Mouse (Mus musculus): ENCODE measurements around the gene Islr.

Gene Islr

GRCm38 (mm10) chr9:58150733-58151361, 53.3 kb downstream of the Islr start:
- DNase-seq: no peak

- DNase-seq: no peak
Observed at GRCm38 (mm10) chr9:58148806-58149205, 55.3 kb downstream of the Islr start.

GRCm38 (mm10) chr9:58145417-58145816, 58.7 kb downstream of the Islr start:
- no peak for DNase-seq

- DNase-seq: no peak
Observed at GRCm38 (mm10) chr9:58144664-58145063, 59.4 kb downstream of the Islr start.

- DNase-seq: no peak
Observed at GRCm38 (mm10) chr9:58143419-58143818, 60.7 kb downstream of the Islr start.

DNA sequence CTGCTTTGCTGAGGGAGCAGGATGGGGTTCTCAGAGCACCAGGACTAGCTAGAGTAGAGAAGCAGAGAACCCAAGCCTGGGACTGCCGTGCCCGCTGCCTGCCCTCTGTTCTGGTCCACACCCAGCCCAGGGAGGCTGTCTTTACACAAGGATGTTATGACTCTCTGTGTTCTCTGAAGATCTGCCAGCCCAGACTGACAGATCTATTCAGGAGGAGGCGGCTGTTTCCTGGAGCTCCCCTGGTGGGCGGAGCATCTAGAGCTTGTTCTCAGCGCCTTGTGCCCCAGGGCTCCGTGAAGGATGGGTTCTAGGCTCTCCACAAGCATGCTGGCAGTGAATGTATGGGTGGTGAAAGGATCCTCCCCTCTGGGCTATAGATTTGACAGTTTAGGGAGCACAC, 64.2 kb downstream of the Islr start:
- no peak for DNase-seq

GRCm38 (mm10) chr9:58135921-58136321, 68.2 kb downstream of the Islr start:
- no peak for DNase-seq

DNA sequence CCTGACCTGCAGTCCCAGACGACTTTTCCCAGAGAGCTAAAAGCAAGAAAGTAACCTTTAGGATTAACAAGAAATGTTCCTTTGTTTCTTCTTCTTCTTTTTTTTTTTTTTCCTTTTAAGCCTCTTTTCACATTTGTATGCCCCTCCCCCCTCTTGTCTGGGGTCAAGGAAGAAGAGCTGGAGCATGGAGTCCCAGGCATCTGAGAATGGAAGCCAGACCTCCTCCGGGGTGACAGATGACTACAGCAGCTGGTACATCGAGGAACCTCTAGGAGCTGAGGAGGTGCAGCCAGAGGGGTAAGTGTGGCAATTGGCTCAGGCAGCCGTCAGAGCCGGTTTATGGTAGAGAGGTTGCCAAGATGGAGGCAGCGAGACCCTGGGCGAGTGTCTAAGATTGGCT, 69.2 kb downstream of the Islr start:
- DNase-seq: peak; percentile 40

- DNase-seq: no peak
Observed at GRCm38 (mm10) chr9:58133893-58134884, 69.9 kb downstream of the Islr start.

DNA sequence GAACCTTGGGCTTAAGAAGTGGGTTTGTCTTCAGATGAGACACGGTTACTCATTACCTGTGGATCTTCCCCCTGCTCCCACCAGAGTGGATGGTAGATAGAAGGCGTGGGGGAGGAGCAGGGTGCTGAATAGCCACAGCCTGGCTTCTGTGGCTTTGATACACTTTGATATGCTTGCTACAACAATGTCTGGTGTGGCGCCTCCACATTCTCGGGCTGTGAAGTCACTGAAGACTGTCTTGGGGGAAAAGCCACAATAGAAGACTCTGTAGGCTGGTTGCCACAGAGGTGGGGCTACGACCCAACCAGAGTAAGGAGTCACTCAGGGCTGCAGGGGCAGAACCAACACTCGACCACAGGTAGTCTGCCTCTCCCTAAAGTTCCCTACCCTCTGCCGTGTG, 72.4 kb downstream of the Islr start:
- no peak for DNase-seq

DNA sequence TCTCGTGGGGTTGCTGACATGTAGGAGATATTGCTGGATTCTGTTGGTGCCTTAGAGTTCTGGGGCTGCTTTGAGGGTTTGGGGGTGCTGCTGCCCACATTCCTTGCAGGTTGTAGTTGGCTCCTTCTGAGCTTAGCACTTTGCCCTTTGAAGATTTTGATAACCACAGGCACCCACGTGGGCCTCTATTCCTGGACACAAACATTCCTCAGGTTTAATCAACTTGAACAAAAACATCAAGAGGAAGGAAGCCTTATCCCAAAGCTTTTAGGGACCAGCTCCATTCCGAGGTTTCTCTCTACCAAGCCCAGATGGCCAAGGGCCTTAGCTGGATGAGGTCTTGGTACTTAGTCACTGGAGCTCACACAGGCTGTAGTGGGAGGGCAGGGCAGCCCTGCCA, 73.2 kb downstream of the Islr start:
- DNase-seq: no peak

DNA sequence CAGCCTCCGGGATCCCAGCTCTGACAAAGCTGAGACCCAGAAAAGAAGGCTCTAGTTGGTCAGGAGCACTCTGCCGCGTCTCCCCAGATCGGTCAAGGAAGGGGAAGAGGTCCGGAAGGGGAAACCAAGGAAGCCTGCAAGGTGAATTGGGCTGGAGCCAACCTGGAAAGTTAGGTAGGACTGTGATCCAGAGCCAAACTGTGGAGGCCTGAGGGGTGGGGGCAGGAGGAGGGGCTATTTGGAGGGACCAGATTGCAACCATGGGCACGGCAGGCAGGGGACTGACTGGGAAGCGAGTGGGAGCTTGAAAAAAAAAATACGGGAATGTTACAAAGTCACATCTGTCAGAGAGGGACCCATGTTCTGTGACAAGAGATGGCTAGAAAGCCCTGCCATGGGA, 74.6 kb downstream of the Islr start:
- DNase-seq: no peak

DNA sequence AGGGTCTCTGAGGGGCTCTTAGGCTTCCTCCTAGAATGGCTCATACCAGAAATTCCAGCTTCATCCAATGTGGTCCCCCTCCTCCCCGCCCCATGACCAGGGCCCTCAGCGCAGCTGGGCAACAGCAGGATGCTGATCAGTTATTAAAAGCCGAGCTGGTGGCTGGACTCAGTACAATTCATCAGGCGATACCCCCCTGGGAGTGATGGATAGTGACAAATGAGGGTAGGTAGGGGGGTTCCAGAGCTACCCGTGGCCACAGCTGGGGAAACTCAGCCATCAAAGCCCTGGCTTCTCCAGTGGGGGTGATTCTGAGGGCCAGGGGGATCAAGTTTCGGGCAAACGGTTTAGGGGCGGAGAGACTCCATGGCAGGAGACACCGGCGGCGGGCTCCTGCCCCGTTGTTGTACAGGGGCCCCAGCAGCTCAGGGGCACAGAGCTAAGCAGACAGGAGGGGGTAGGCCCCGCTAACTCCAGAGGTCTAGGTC, 75.1 kb downstream of the Islr start:
- DNase-seq: no peak

DNA sequence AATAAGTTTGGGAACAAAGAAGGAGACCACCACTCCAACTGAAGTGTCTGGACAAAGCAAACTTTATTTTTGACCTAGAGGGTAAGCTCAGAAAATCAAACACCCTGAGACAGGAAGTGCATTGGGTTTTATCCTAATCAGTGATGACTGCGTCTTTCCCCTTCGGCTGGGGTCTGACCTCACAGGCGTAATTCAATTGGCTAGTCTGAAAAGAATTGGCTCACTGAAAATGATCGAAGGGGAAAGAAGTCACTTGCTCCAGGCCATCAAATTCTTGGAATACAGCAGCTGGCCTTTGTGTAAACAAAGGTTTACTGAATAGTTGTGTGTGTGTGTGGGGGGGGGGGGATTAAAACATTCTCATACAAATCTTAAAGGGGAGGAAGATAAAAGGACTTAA, 78.3 kb downstream of the Islr start:
- no peak for DNase-seq

GRCm38 (mm10) chr9:58125085-58125484, 79.0 kb downstream of the Islr start:
- DNase-seq: no peak

DNA sequence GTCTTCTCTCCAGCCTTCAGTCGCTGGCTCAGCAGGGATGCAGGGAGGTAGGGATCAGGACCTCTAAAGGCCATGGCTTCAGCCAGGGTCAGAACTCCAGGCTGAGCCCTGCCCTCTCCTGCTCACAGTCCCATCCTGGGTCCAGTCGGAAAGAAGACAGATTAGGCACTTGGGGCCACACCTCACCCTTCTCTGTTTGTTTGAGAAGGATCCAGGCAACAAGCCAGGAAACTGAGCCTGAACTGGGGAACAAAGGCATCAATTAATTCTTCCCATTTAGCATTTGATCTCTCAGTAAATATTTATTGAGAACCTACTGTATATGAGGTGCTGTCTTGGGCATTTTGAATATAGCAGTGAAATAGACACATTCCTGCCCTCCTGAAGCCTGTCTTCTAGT, 85.4 kb downstream of the Islr start, which contains the start of gene Ccdc33:
TSS of gene Ccdc33 (minus strand) at position 153 of the 400 bp plus-strand sequence.
- DNase-seq: no peak

- no peak for DNase-seq
Observed at GRCm38 (mm10) chr9:58116024-58116651, 88.0 kb downstream of the Islr start.

DNA sequence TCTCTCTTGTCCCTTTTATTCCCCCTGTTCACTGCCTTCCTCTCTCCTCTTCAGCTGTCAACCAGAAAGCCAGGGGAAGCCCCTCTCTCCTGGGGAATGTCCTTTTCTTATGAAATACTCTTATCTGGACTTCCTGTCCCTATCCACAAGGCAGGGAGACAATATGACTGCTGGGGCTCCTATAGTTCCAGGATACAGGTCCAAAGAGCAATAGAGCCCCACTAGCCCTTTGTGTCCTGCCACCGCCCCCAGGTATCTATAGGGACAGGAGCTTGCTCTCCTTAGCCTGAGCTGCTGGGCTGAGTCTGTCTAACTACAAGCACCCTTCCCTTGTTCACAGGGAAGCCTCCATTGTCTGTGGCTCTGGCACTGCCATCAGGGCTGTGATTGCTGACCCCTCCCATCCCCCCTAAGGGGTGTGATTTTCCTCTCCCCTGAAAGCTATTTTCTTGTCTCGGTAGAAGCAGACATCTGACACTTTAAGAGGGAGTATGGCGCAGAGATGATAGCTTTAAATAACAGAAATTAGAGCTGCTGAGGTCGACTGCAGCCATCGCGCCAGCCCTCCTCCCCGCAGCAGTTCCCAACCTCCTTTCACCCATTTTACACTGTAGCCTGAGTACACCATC, 88.7 kb downstream of the Islr start:
- no peak for DNase-seq

DNA sequence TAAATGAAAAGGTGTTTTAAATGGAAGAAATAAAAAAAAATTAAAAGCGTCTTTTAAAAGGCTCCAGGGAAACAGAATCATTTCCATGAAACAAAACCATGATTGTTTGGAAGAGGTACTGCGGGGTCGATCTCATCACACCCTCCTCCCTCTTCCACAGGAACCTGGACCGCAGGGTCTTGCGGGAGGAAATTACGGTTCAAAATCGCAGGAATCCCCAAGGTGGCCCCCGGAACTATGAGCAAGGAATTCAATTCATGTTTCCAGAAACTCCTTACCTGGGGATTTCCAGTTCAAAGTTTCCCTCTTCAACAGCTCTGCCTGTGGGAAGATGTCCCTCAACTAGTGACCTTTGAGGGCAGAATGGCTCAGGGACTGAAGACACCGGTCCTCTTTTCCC, 90.1 kb downstream of the Islr start:
- DNase-seq: no peak

DNA sequence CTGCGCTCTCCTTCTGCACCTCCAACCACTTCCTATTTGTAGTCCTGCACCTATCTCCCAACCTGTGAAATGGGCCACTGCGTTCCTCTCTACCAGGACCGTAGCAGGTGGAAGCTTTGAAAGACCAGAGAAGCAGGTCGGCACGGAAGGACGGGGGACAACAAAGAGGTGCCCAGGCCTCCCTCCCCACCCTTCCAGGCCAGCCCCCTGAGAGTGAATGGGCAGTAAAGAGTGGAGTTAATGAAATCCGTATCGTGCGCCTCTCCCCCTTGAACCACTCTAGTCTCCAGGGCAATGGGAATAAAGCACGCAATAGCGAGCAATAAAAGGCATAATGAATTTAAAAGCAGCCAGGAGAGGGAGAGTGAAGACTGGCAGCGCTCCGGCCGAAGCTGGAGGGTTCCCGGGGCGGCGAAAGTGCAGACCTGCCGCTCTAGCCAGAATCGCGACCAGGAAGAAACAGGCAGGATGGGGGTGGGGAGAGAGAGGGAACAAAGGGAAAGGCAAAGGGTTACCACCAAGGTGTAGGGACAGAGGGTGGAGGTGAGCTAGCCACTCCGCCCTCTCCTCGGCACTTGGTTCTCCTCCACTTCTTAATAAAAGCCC, 90.7 kb downstream of the Islr start:
- DNase-seq: no peak

GRCm38 (mm10) chr9:58112866-58113278, 91.2 kb downstream of the Islr start:
- no peak for DNase-seq

DNA sequence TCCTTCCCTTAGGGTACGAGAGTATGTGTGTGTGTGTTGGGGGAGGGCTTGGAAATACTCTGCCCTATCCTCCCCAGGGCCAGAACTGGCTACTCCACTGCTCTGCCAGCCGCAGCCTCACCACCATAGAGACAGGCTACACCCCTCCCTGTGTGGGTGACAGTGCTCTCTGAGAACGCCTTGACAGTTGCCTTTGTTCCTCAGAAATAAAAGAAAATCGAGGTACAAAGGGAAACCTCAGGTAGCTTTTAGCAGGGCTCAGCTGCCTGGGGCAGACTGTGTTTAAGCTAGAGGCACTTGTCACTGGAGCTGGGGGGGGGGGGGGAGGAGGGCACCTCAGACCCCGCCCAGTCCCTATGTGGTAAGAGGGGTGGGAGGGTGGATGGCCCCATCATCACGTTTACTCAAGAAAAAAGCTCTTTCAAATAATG, 91.8 kb downstream of the Islr start:
- DNase-seq: no peak

GRCm38 (mm10) chr9:58111431-58111830, 92.7 kb downstream of the Islr start:
- DNase-seq: peak; percentile 91

Measured in cerebellum, adult 9-10 months (tissue).